In the genomic region with DNA sequence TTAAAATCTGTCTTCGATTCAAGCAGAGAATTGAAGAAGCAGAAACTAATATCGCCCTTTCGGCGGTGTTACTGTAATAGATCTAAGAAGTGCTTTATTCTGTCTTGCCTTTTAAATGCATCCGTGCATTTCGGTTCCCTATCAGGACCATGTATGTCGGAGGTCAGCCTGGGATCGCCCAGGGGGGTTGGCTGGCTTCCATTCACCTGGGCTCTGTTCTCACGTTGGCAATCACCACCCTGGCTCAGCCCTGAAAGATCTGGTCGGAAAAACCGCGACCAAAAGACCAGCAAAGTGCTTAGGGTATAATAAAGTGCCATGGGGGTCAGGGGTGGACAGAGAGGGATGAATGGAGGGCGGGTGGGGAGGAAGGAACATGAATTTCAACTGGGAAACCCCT, we compare ENCODE assay signal across 9 mouse cellular contexts. TPM values are rescaled to one million over a fixed set of nuclear protein-coding genes. Genes with fewer than 3 reads are reported as not detected.
DNase-seq lines count a peak whose midpoint lies in the region; ATAC-seq and TF ChIP-seq lines count a peak whose summit lies in the region.
"Had no signal": no experiment of that assay in that cellular context is flagged by ENCODE, and none has a peak within 500 bp of the region (broad histone marks: within the 10 kb centered on the region; RNA-seq: fewer than 3 reads in every experiment).

No protein-coding gene starts in this region.

- peak; percentile 46; the same call in 1 of the 2 replicates for ATAC-seq in cerebellum, adult (ENCODE audit: insufficient number of reproducible peaks, low FRiP score, low TSS enrichment)
- ATAC-seq in forebrain, postnatal 0 days = no peak
- ATAC-seq in limb, embryonic 12.5 days (ENCODE audit: insufficient number of reproducible peaks, insufficient read depth, low FRiP score, low TSS enrichment, low read depth) = no peak
- no peak for ATAC-seq in stomach, postnatal 0 days (ENCODE audit: low FRiP score, low TSS enrichment)

- peak overlapping the region; percentile 88; the same call in 1 of the 2 replicates for H3K27ac ChIP-seq in forebrain, postnatal 0 days (ENCODE audit: low read depth, low read length)
- no peak overlapping the region for H3K27ac ChIP-seq in limb, embryonic 12.5 days
- no peak overlapping the region for H3K27ac ChIP-seq in stomach, postnatal 0 days (replicated peaks)

- no peaks in the 10 kb centered on the region for H3K27me3 ChIP-seq in forebrain, postnatal 0 days (ENCODE audit: insufficient read depth, low read length)
- H3K27me3 ChIP-seq in limb, embryonic 12.5 days = peaks cover 47% of the 10 kb centered on the region
- no peaks in the 10 kb centered on the region for H3K27me3 ChIP-seq in stomach, postnatal 0 days (ENCODE audit: control insufficient read depth, insufficient read depth, low read length)

- intact Hi-C loops in left cerebral cortex, postnatal 36 days (cut with DNase I) = loop anchor here (5.0 kb wide), 1 partner anchor 66 kb away; no protein-coding TSS in a partner anchor

- TF ChIP-seq CTCF in forebrain, postnatal 0 days (IDR thresholded peaks at IDR 0.05; ENCODE audit: low read depth) = no peak
- no peak for TF ChIP-seq CTCF in stomach, postnatal 0 days (IDR thresholded peaks at IDR 0.05; ENCODE audit: low read depth)

- H3K4me2 ChIP-seq in forebrain, postnatal 0 days (ENCODE audit: low read depth) = peak overlapping the region; percentile 86
- H3K4me2 ChIP-seq in limb, embryonic 12.5 days = peak overlapping the region; percentile 99
- peak overlapping the region; percentile 100 for H3K4me2 ChIP-seq in stomach, postnatal 0 days (replicated peaks; ENCODE audit: low read depth)

- 11% methylated on average over 13 of the region's 13 CpGs for WGBS in forebrain, postnatal 0 days
- WGBS in limb, embryonic 12.5 days = 11% methylated on average over 13 of the region's 13 CpGs
- WGBS in stomach, postnatal 0 days = 24% methylated on average over 13 of the region's 13 CpGs

- H3K4me1 ChIP-seq in forebrain, postnatal 0 days (ENCODE audit: insufficient read depth) = peaks cover 3% of the 10 kb centered on the region; the same call in 1 of the 2 replicates
- peaks cover 10% of the 10 kb centered on the region for H3K4me1 ChIP-seq in limb, embryonic 12.5 days (replicated peaks)
- no peaks in the 10 kb centered on the region for H3K4me1 ChIP-seq in stomach, postnatal 0 days (replicated peaks; ENCODE audit: control insufficient read depth, insufficient read depth)

- no peaks in the 10 kb centered on the region for H3K9me3 ChIP-seq in forebrain, postnatal 0 days (ENCODE audit: low read length)
- no peaks in the 10 kb centered on the region for H3K9me3 ChIP-seq in limb, embryonic 12.5 days
- H3K9me3 ChIP-seq in stomach, postnatal 0 days (ENCODE audit: control insufficient read depth, low read length) = no peaks in the 10 kb centered on the region

- H3K4me3 ChIP-seq in forebrain, postnatal 0 days (ENCODE audit: low read depth, low read length) = peak overlapping the region; percentile 80
- H3K4me3 ChIP-seq in limb, embryonic 12.5 days (replicated peaks) = peak overlapping the region; percentile 83
- H3K4me3 ChIP-seq in stomach, postnatal 0 days (ENCODE audit: low read depth, low read length) = peak overlapping the region; percentile 81

- peak overlapping the region; percentile 90 for H3K9ac ChIP-seq in forebrain, postnatal 0 days
- H3K9ac ChIP-seq in limb, embryonic 12.5 days (replicated peaks) = peak overlapping the region; percentile 78
- H3K9ac ChIP-seq in stomach, postnatal 0 days (ENCODE audit: low read length) = no peak overlapping the region; the same call in 1 of the 2 replicates

- no peaks in the 10 kb centered on the region for H3K36me3 ChIP-seq in forebrain, postnatal 0 days (ENCODE audit: insufficient read depth)
- no peaks in the 10 kb centered on the region for H3K36me3 ChIP-seq in limb, embryonic 12.5 days
- H3K36me3 ChIP-seq in stomach, postnatal 0 days (ENCODE audit: control insufficient read depth, insufficient read depth, low read length) = no peaks in the 10 kb centered on the region

- peak; percentile 32 for DNase-seq in embryo, embryonic 10.5 days (ENCODE audit: low spot score)
- DNase-seq in embryo, embryonic 10 days (ENCODE audit: low spot score) = no peak
- DNase-seq in forebrain, postnatal 0 days = peak; percentile 33
- no peak for DNase-seq in stomach, postnatal 0 days (ENCODE audit: low spot score)
- DNase-seq in left cerebral cortex, postnatal 36 days (ENCODE audit: low spot score in 2 of 2) = no peak
- DNase-seq in urinary bladder, postnatal 14 days (ENCODE audit: low spot score) = no peak

- no peak for TF ChIP-seq EP300 in stomach, postnatal 0 days (optimal IDR thresholded peaks at IDR 0.05)

RNA-seq across cellular contexts. Expression of a gene that starts 1.3 kb away (rescaled TPM):
- total RNA-seq in forebrain, postnatal 0 days (2014; rRNA removed) = 76.1 and 86.1 TPM in 2 replicates
- polyA plus RNA-seq in forebrain, postnatal 0 days (2015; fragmentation: Nextera tagmentation; extraction: Ambion mirVana) = 44.0 and 60.6 TPM in 2 replicates
- 2.4 and 2.9 TPM in 2 replicates for polyA plus RNA-seq in limb, embryonic 12.5 days (2016; fragmentation: Nextera tagmentation; extraction: Ambion mirVana)
- 2.4 and 2.5 TPM in 2 replicates for polyA plus RNA-seq in stomach, postnatal 0 days (2015; fragmentation: Nextera tagmentation; extraction: Ambion mirVana)
- total RNA-seq in left cerebral cortex, postnatal 36 days (2021) = 10 to 100 TPM; 37.6 to 43.7 TPM
- total RNA-seq: common myeloid progenitor, adult 5-6 weeks had no signal

Comparison
In these comparisons a context has a peak if more than half of its experiments do, and no peak if none do; other contexts are left out.
1. DNase-seq: peak in embryo, embryonic 10.5 days (single experiment) and forebrain, postnatal 0 days (single experiment); none in embryo, embryonic 10 days (single experiment), stomach, postnatal 0 days (single experiment), left cerebral cortex, postnatal 36 days (0 of 2) and urinary bladder, postnatal 14 days (single experiment).
2. RNA of a gene that starts 1.3 kb away (polyA plus RNA-seq): 44.0 to 60.6 TPM in forebrain, postnatal 0 days; 2.4 to 2.9 TPM in limb, embryonic 12.5 days and 2.4 to 2.5 TPM in stomach, postnatal 0 days; every median in the first group is over 10 times any median in the second.
3. Peak in every context shown above with its lines, with median percentiles within 50 percentile points of each other: H3K4me2 ChIP-seq and H3K4me3 ChIP-seq.